Comparison of ENCODE assay signal across 28 mouse cellular contexts in genomic region chr4:114642469-114642868, GRCm38 (mm10).
"Had no signal": no experiment of that assay in that cellular context is flagged by ENCODE, and none has a peak within 500 bp of the region (broad histone marks: within the 10 kb centered on the region; RNA-seq: fewer than 3 reads in every experiment).

No protein-coding gene starts in this region.

- H3K4me3 ChIP-seq: embryonic facial prominence, embryonic 10.5 days; embryonic facial prominence, embryonic 12.5 days; embryonic facial prominence, embryonic 13.5 days; embryonic facial prominence, embryonic 15.5 days; erythroblast, embryonic 14.5 days; forebrain, embryonic 10.5 days; forebrain, embryonic 12.5 days; forebrain, embryonic 13.5 days; forebrain, embryonic 15.5 days; gastrocnemius, adult 2 months; heart, adult 2 months had no signal

- DNase-seq: cerebellum, adult 2 months; cerebellum, adult 8-10 months; cerebellum, adult 9-10 months; cerebellum, adult 9-11 months; cerebellum, postnatal 10 days; cerebellum, postnatal 14 days; cerebellum, postnatal 25 days; cerebellum, postnatal 36 days; embryo, embryonic 11 days; forebrain, postnatal 0 days; gastrocnemius, adult 2 months; gastrocnemius, postnatal 10 days; gastrocnemius, postnatal 14 days; gastrocnemius, postnatal 25 days; gastrocnemius, postnatal 36 days; heart, adult 18-20 months; heart, adult 2 months had no signal

- H3K4me2 ChIP-seq: embryonic facial prominence, embryonic 12.5 days; embryonic facial prominence, embryonic 13.5 days; embryonic facial prominence, embryonic 15.5 days; forebrain, embryonic 12.5 days; forebrain, embryonic 13.5 days; forebrain, embryonic 15.5 days had no signal

- H3K36me3 ChIP-seq: embryonic facial prominence, embryonic 10.5 days; embryonic facial prominence, embryonic 12.5 days; embryonic facial prominence, embryonic 13.5 days; embryonic facial prominence, embryonic 15.5 days; forebrain, embryonic 10.5 days; forebrain, embryonic 12.5 days; forebrain, embryonic 15.5 days had no signal

- H3K9me3 ChIP-seq: embryonic facial prominence, embryonic 10.5 days; embryonic facial prominence, embryonic 12.5 days; embryonic facial prominence, embryonic 13.5 days; embryonic facial prominence, embryonic 15.5 days; forebrain, embryonic 10.5 days; forebrain, embryonic 12.5 days; forebrain, embryonic 13.5 days; forebrain, embryonic 15.5 days had no signal

- ATAC-seq: forebrain, embryonic 13.5 days; forebrain, embryonic 14.5 days; forebrain, embryonic 15.5 days; forebrain, embryonic 16.5 days; forebrain, postnatal 0 days had no signal

- H3K4me1 ChIP-seq: embryonic facial prominence, embryonic 12.5 days; embryonic facial prominence, embryonic 13.5 days; embryonic facial prominence, embryonic 15.5 days; forebrain, embryonic 10.5 days; forebrain, embryonic 12.5 days; forebrain, embryonic 15.5 days had no signal

- H3K27ac ChIP-seq: embryonic facial prominence, embryonic 10.5 days; embryonic facial prominence, embryonic 12.5 days; embryonic facial prominence, embryonic 13.5 days; embryonic facial prominence, embryonic 15.5 days; forebrain, embryonic 10.5 days; forebrain, embryonic 12.5 days; forebrain, embryonic 13.5 days; forebrain, embryonic 15.5 days; gastrocnemius, adult 2 months; heart, adult 2 months had no signal

- H3K9ac ChIP-seq: embryonic facial prominence, embryonic 12.5 days; embryonic facial prominence, embryonic 13.5 days; embryonic facial prominence, embryonic 15.5 days; forebrain, embryonic 12.5 days; forebrain, embryonic 13.5 days; forebrain, embryonic 15.5 days; forebrain, postnatal 0 days had no signal
